Mouse (Mus musculus): ENCODE measurements at regions not wholly inside any gene's neighbourhood (a gene's known extent, or its start where the extent isn't known, plus 50 kb on each side); places are given as distances from the start of the nearest gene placed in this dataset.

DNA sequence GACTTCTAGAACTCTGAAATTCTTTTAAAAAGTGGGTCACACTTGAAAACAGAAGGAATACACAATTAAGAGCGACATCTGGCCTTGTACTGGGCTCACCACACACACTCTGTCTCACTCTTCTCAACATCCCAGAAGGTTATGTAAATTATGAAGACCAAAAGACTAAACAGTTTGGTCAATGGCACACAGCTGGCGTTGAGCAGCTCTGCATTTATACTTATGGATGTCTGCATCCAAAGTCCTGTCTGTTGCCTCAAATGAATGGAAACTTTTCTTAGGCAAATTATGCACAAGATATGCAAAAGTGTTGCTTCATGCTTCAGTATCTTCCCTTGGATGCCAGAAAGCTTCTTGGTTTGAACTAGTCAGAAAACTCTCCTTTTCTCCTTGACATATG, 323.5 kb downstream of the Ppp3ca start:
- DNase-seq (ENCODE audit: inconsistent ontology term) = no peak

DNA sequence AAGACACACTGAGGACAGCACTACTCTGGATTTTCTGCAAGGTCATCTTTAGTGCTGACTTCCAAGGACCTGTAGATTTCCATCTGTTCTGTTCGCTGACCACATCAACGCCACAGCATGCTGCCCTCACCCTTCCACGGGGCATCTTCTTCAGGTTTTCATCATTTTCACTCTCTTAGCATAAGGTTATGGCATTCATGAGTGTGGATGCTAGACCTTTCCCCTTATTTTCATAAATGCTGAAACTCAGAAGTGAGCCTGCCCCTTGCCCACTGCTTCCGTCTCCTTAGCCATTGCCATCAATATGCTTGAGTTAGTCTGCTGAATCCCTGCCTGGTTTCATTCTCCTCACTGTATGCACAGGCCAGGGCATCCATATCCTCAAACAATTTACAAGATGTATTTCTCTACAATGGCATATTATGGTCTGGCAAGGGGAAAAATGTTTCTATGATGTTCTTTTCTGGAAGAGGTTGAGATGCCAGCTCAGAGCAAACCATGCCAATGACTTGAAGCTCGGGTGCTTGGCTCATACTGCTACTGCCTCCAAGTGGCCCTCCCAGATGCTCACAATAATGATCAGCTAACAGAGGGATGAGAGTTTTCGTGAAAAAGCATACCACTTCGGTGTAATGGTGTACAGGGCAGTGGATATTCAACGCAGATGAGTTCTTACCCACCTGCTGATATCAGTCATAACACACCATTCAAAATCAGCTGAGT, 324.6 kb downstream of the Ppp3ca start:
- no peak for DNase-seq (ENCODE audit: inconsistent ontology term)

GRCm38 (mm10) chr3:136995611-136996335, 325.8 kb downstream of the Ppp3ca start:
- no peak for DNase-seq (ENCODE audit: inconsistent ontology term)

GRCm38 (mm10) chr3:136996381-136996895, 326.5 kb downstream of the Ppp3ca start:
- DNase-seq (ENCODE audit: inconsistent ontology term) = no peak

DNA sequence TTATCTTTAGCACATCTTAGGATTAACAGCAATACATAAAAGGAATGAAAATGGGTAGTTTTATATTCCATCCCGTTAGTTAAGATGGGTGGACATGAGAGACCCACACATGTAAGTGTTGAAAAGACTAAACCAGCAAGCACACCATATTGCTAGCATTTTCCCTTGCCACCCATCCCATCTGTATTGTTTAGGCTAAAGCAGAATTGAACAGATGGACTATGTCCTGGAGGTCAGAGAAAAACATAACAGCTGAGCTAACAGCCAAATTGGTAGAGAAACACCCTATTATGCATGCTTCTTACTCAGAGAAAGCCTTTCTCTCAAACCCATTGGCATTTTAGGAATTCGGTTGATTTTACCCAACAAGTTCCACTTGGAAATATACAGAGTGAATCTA, 329.3 kb upstream of the Emcn start:
- peak; percentile 80 for DNase-seq (ENCODE audit: inconsistent ontology term)

- peak; percentile 25 for DNase-seq (ENCODE audit: inconsistent ontology term)
Observed at GRCm38 (mm10) chr3:137014686-137015085, 326.2 kb upstream of the Emcn start.

DNA sequence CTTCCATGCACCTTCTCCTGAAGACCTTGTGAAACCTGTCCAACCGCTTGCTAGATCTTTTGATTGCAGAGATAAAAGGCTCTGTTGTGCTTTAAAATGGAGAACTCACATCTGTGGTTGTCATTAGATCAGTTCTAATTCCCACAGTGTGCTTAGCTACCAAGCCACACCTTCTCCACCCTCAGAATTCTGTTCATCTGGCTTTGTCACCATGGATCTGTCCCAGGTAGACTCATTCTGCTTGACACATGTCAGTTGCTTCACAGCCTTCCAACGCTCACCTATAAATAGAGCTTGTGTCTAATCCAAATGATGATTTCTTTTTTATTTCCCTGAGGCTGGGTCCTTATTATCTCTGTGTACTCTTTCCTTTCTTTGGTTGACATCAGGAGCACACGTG, 325.7 kb upstream of the Emcn start:
- DNase-seq (ENCODE audit: inconsistent ontology term) = no peak

GRCm38 (mm10) chr3:137019971-137020634, 320.8 kb upstream of the Emcn start:
- no peak for DNase-seq (ENCODE audit: inconsistent ontology term)

- no peak for DNase-seq (ENCODE audit: inconsistent ontology term)
Observed at GRCm38 (mm10) chr3:137029546-137029945, 311.3 kb upstream of the Emcn start.

DNA sequence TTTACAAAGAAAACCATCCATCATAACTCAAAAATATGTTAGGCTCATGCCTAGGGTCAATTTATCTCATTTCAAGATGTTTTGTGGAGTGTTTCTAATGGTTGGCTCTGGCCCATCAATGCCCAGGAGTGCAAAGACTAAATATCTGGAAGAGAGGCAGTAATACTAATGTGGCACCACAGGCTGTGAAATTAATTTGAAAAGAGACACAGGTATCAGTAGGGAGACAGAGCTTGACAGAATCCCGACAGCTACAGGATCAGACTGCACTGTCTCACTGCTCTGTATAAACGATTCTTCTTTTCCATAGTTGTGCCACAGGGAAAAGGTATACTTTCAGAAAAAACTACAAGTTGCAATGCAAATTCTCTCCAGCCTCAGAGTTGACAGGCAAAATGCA, 308.1 kb upstream of the Emcn start:
- DNase-seq (ENCODE audit: inconsistent ontology term) = no peak

DNA sequence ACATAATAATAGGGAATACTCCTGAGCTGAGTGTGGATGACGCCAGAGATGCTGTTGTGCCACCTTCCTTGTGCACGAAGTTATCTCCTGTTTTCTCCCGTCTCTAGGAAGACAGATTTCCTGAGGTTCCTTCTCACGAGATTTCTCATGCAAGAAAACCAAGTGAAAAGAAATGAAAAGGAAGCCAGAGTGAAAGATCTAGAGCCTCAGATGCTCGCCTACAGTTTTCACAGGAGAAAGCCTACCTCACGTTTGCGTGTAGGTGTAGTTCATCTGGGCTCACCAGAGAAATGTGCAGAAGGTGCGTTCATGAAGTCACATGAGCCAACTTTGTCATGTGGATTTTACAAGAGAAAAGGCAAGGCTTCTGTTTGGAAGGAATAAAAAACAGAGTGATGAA, 301.2 kb upstream of the Emcn start:
- DNase-seq (ENCODE audit: inconsistent ontology term) = no peak

GRCm38 (mm10) chr3:137056544-137057224, 284.2 kb upstream of the Emcn start:
- DNase-seq (ENCODE audit: inconsistent ontology term) = no peak

DNA sequence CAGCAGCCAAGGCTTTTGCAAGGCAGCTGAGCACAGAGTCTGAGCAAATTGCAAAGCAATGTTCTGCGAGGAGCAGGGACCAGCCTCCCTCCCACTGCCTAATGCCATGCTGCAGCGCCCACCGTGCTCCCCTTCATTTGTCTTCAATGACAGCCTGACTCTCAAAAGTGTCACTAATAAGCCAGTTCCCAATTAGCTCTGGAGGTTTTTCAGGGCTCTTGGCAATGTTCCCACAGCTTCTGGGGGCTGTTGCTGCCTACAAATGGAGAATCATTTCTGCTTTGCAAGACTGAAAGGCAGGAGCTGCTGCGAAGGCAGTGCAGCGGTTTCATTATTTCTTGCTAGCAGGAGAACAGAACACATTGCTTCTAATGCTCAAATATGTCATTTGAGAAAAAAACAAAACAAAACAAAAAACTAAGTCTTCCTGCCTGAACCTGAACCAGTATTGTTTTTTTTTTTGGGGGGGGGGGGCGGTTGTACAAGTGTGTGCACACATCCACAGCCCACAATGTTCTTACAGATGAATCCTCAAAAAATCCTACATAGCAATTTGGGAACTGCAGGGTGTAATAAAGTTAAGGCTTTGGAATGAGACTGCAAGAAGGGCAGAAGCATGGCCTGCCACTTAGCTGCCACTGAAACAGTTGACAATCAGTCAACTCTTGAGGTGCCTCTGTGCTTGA, 283.5 kb upstream of the Emcn start:
- peak; percentile 38 for DNase-seq (ENCODE audit: inconsistent ontology term)

GRCm38 (mm10) chr3:137057911-137058260, 283.0 kb upstream of the Emcn start:
- DNase-seq (ENCODE audit: inconsistent ontology term) = no peak

- no peak for DNase-seq (ENCODE audit: inconsistent ontology term)
Observed at GRCm38 (mm10) chr3:137062067-137062466, 278.8 kb upstream of the Emcn start.

DNA sequence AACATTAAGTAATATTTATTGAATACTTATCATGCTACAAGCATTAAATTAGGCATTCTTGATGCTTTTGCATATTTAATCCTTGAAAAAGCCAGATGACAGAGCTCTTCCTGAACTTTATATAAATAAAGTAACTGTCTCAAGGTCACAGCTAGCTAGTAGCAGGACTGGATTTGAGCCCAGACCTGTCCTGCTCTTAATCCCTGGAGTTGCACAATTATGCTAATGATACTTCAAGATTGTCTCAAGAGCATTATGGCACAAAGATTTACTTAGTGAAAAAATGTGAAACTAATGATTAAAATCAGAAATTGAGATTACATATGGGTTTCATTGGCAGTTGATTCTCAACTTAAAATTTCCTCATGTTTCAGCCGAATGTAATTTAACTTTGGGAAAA, 273.5 kb upstream of the Emcn start:
- no peak for DNase-seq (ENCODE audit: inconsistent ontology term)

GRCm38 (mm10) chr3:137069334-137069733, 271.5 kb upstream of the Emcn start:
- no peak for DNase-seq (ENCODE audit: inconsistent ontology term)

DNA sequence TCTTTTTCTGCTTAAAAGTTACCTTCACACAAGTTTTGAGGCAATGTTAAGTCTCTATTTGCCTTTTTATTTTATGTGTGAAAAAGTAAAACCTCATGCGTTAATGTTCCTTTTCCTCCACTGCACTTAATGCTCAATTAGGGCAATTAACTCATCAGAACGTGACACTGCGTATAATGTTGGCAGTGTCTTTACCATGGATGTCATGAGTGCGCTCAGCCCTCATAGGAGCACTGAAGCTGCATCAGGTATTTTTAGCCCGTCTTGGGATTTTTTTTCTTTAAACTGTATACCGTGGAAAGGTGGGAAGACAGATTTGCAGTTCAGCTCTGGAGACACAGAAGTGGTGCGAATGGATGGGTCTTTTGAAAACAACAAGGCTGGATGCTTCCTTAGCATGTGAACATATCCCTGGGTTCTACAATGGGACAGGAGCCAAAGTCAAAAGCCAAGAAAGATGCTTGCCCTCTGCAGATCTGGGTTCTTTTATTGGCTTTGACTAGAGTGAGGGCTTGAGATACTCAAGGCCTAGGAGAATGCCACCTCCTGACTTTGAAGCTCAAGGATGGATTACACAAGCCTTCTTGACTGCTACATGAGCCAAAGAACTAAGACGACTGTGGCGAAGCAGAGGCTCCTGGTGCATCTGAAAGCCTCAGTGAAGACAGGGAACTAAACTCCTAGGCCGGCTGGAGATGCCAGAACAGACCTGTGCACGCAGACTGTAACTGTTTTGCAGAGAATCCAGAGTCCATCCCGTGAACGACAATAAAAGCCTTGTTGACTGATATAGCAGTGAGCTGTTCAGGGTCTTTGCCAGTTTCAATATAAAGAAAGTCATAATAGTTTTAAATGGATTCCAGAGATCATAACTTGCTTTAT, 262.9 kb upstream of the Emcn start:
- DNase-seq (ENCODE audit: inconsistent ontology term) = no peak

DNA sequence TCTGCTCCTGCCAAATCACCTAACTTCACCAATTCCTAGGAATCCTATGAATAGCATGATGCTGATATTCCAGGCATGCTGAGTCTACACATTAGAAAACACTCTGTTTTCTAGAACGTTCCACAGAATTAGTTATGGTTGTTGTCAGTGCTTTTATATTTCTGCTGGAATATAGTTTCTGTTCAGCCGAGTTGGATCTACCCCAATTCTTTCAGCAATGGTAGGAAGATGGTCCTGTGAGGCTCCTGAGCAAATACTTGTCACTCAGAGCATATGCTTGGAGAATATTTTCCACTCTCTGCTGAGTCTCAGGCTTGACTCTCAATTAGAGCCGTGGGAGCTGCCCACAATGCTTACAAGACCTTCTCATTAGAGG, 262.3 kb upstream of the Emcn start:
- no peak for DNase-seq (ENCODE audit: inconsistent ontology term)

GRCm38 (mm10) chr3:137086896-137087295, 254.0 kb upstream of the Emcn start:
- no peak for DNase-seq (ENCODE audit: inconsistent ontology term)
